Mouse (Mus musculus) adrenal gland, postnatal 4 days (tissue): Measurements from ENCODE around the gene Ccdc167. TPM values are rescaled to one million over a fixed set of nuclear protein-coding genes. Genes with fewer than 3 reads are reported as not detected.
A peak's percentile ranks its signal among the peaks of the same experiment; 100 is the strongest.

ENCODE experiments used
- DNase-seq, 2 experiments: peaks; one replicate each; pipeline ENCODE4 v3.0.0; 2021 to 2022; ENCODE audit warnings: low spot score in 2 of 2, mixed read lengths in 2 of 2
- long read RNA-seq, 2 experiments: library from polyadenylated mRNA; stranded (forward); transcript quantifications; one replicate each; pipeline ENCODE4 v2.0.0; 2021
- total RNA-seq, 2 experiments: library from RNA; stranded (reverse); gene quantifications; 2 replicates each; pipeline ENCODE4 v1.2.3; 2021

Gene Ccdc167
- total RNA-seq: 10 to 100 TPM; 18.2 to 19.3 TPM
- long read RNA-seq, experiment 1, full-length matches to known transcripts: 27 of 29 reads
- long read RNA-seq, experiment 1, partial matches to known transcripts: 1 of 29 reads
- long read RNA-seq, experiment 1, other reads (novel, unspliced or antisense): 1 of 29 reads
- long read RNA-seq, experiment 2, full-length matches to known transcripts: 15 of 17 reads
- long read RNA-seq, experiment 2, partial matches to known transcripts: 0 of 17 reads
- long read RNA-seq, experiment 2, other reads (novel, unspliced or antisense): 2 of 17 reads

GRCm38 (mm10) chr17:29716732-29717445 is at the start of gene Ccdc167:
Gene Ccdc167 (minus strand): TSS chr17:29717044.
- DNase-seq: peak; percentile 87 to 94

GRCm38 (mm10) chr17:29765380-29765779 is 48.5 kb upstream of the Ccdc167 start:
- DNase-seq: no peak

- no peak for DNase-seq
Observed at GRCm38 (mm10) chr17:29762551-29762950, 45.7 kb upstream of the Ccdc167 start.

- no peak for DNase-seq
Observed at GRCm38 (mm10) chr17:29761938-29762337, 45.1 kb upstream of the Ccdc167 start.

- DNase-seq: no peak
Observed at GRCm38 (mm10) chr17:29760404-29761375, 43.8 kb upstream of the Ccdc167 start.

GRCm38 (mm10) chr17:29759963-29760362 is 43.1 kb upstream of the Ccdc167 start:
- no peak for DNase-seq

GRCm38 (mm10) chr17:29756381-29756780 is 39.5 kb upstream of the Ccdc167 start:
- no peak for DNase-seq

GRCm38 (mm10) chr17:29754510-29754909 is 37.7 kb upstream of the Ccdc167 start:
- DNase-seq: no peak

- no peak for DNase-seq
Observed at GRCm38 (mm10) chr17:29747466-29747865, 30.6 kb upstream of the Ccdc167 start.

GRCm38 (mm10) chr17:29737849-29738804 is 21.3 kb upstream of the Ccdc167 start:
- no peak for DNase-seq

- DNase-seq: no peak
Observed at GRCm38 (mm10) chr17:29736448-29737014, 19.7 kb upstream of the Ccdc167 start.

GRCm38 (mm10) chr17:29732522-29732921 is 15.7 kb upstream of the Ccdc167 start:
- DNase-seq: no peak

GRCm38 (mm10) chr17:29731953-29732325 is 15.1 kb upstream of the Ccdc167 start:
- no peak for DNase-seq

GRCm38 (mm10) chr17:29731266-29731952 is 14.6 kb upstream of the Ccdc167 start:
- no peak for DNase-seq

- peak in 1 of 2 experiments; percentile 39 for DNase-seq
Observed at GRCm38 (mm10) chr17:29730510-29731265, 13.8 kb upstream of the Ccdc167 start.

GRCm38 (mm10) chr17:29728082-29728481 is 11.2 kb upstream of the Ccdc167 start:
- DNase-seq: no peak

- DNase-seq: no peak
Observed at GRCm38 (mm10) chr17:29725027-29725620, 8.3 kb upstream of the Ccdc167 start.

GRCm38 (mm10) chr17:29724610-29725009 is 7.8 kb upstream of the Ccdc167 start:
- no peak for DNase-seq
